9 mouse cellular contexts compared by ENCODE assay signal in genomic region chr8:104374864-104375846, GRCm38 (mm10). TPM values are rescaled to one million over a fixed set of nuclear protein-coding genes. Genes with fewer than 3 reads are reported as not detected.
DNase-seq lines count a peak whose midpoint lies in the region; ATAC-seq and TF ChIP-seq lines count a peak whose summit lies in the region.
"Had no signal": no experiment of that assay in that cellular context is flagged by ENCODE, and none has a peak within 500 bp of the region (broad histone marks: within the 10 kb centered on the region; RNA-seq: fewer than 3 reads in every experiment).

No protein-coding gene starts in this region.

- 0 out of 2 replicates have a peak overlapping the region, but pooled peaks have one; percentile 2 for H3K9ac ChIP-seq in heart, embryonic 11.5 days (ENCODE audit: low read depth, low read length)
- H3K9ac ChIP-seq in kidney, postnatal 0 days (ENCODE audit: low read depth, low read length), result no peak overlapping the region

- peak overlapping the region; percentile 6 for H3K4me2 ChIP-seq in heart, embryonic 11.5 days
- H3K4me2 ChIP-seq in kidney, postnatal 0 days (ENCODE audit: low read length), result no peak overlapping the region

- WGBS in cerebellum, adult 2 months, result 17% methylated on average over 14 of the region's 14 CpGs
- 45% methylated on average over 14 of the region's 14 CpGs for WGBS in heart, embryonic 11.5 days (ENCODE audit: insufficient replicate concordance)
- 17% methylated on average over 14 of the region's 14 CpGs for WGBS in kidney, postnatal 0 days

- H3K27ac ChIP-seq in cerebellum, adult 2 months (ENCODE audit: insufficient read depth, low read length), result peak overlapping the region; percentile 68
- peak overlapping the region; percentile 62 for H3K27ac ChIP-seq in heart, embryonic 11.5 days (ENCODE audit: low read depth, low read length)
- H3K27ac ChIP-seq in kidney, postnatal 0 days, result peak overlapping the region; percentile 81

- no peaks in the 10 kb centered on the region for H3K9me3 ChIP-seq in heart, embryonic 11.5 days (replicated peaks; ENCODE audit: control insufficient read depth, low read length)
- H3K9me3 ChIP-seq in kidney, postnatal 0 days (replicated peaks; ENCODE audit: low read length), result no peaks in the 10 kb centered on the region

- H3K27me3 ChIP-seq in cerebellum, adult 2 months (ENCODE audit: control insufficient read depth, insufficient read depth, low read length), result no peaks in the 10 kb centered on the region
- no peaks in the 10 kb centered on the region for H3K27me3 ChIP-seq in heart, embryonic 11.5 days (ENCODE audit: control insufficient read depth, insufficient read depth, low read length)
- H3K27me3 ChIP-seq in kidney, postnatal 0 days (ENCODE audit: insufficient read depth, low read length), result no peaks in the 10 kb centered on the region

- peaks cover 32% of the 10 kb centered on the region for H3K4me1 ChIP-seq in cerebellum, adult 2 months (ENCODE audit: control insufficient read depth, insufficient read depth, low read length)
- H3K4me1 ChIP-seq in heart, embryonic 11.5 days (ENCODE audit: control insufficient read depth, insufficient read depth, low read length), result peaks cover 15% of the 10 kb centered on the region
- H3K4me1 ChIP-seq in kidney, postnatal 0 days (replicated peaks; ENCODE audit: insufficient read depth, low read length), result peaks cover 16% of the 10 kb centered on the region

- H3K36me3 ChIP-seq in heart, embryonic 11.5 days (ENCODE audit: control insufficient read depth, insufficient read depth, low read length), result no peaks in the 10 kb centered on the region
- no peaks in the 10 kb centered on the region for H3K36me3 ChIP-seq in kidney, postnatal 0 days (ENCODE audit: insufficient read depth, low read length)

- TF ChIP-seq CTCF in cerebellum, adult 2 months (IDR thresholded peaks at IDR 0.05; ENCODE audit: borderline replicate concordance, insufficient read depth, low read depth, low read length), result no peak
- no peak for TF ChIP-seq CTCF in kidney, postnatal 0 days (IDR thresholded peaks at IDR 0.05; ENCODE audit: low read depth)

- ATAC-seq in heart, embryonic 11.5 days (replicated peaks; ENCODE audit: insufficient number of reproducible peaks, low FRiP score, low TSS enrichment), result no peak
- ATAC-seq in kidney, postnatal 0 days (replicated peaks; ENCODE audit: low FRiP score, low read depth), result peak; percentile 92

- no peak for TF ChIP-seq POLR2A in cerebellum, adult 2 months (IDR thresholded peaks at IDR 0.05; ENCODE audit: borderline replicate concordance, insufficient read depth, low read length)

- peak; percentile 57 for DNase-seq in Muller cell, postnatal 12 days (ENCODE audit: inconsistent ontology term)
- DNase-seq in cerebellum, adult 2 months, result peak; percentile 59 to 64
- peak; percentile 79 for DNase-seq in kidney, postnatal 0 days (ENCODE audit: low spot score)
- peak; percentile 50 for DNase-seq in lung, postnatal 25 days (ENCODE audit: low spot score)
- no peak for DNase-seq in embryo, embryonic 11 days
- no peak for DNase-seq in c-Kit-positive CD71-positive TER-119-positive erythroid progenitor cells, embryonic 14.5 days (ENCODE audit: low spot score)
- no peak for DNase-seq in frontal cortex, postnatal 10 days (ENCODE audit: low spot score in 2 of 2)

- no peak overlapping the region for H3K4me3 ChIP-seq in cerebellum, adult 2 months (replicated peaks; ENCODE audit: insufficient read depth, low read depth, low read length)
- no peak overlapping the region for H3K4me3 ChIP-seq in heart, embryonic 11.5 days (ENCODE audit: low read depth, low read length)
- H3K4me3 ChIP-seq in kidney, postnatal 0 days (replicated peaks; ENCODE audit: low read depth, low read length), result no peak overlapping the region

RNA-seq across cellular contexts. Expression of gene Cmtm4, which starts 20.5 kb away (rescaled TPM):
- 31.1 and 33.3 TPM in 2 replicates for polyA plus RNA-seq in cerebellum, adult 2 months (2012; rRNA removed)
- polyA plus RNA-seq in heart, embryonic 11.5 days (2014; fragmentation: Nextera tagmentation; extraction: Ambion mirVana), result 1.9 and 2.2 TPM in 2 replicates
- polyA plus RNA-seq in kidney, postnatal 0 days (2015; fragmentation: Nextera tagmentation; extraction: Ambion mirVana), result 4.5 and 4.7 TPM in 2 replicates

RNA-seq across cellular contexts. Expression of gene Cmtm3, which starts 35.9 kb away (rescaled TPM):
- polyA plus RNA-seq in cerebellum, adult 2 months (2012; rRNA removed), result 16.9 and 18.6 TPM in 2 replicates
- 106 and 112 TPM in 2 replicates for polyA plus RNA-seq in heart, embryonic 11.5 days (2014; fragmentation: Nextera tagmentation; extraction: Ambion mirVana)
- polyA plus RNA-seq in kidney, postnatal 0 days (2015; fragmentation: Nextera tagmentation; extraction: Ambion mirVana), result 125 and 132 TPM in 2 replicates

RNA-seq across cellular contexts. Expression of gene Cmtm2b, which starts 53.1 kb away (rescaled TPM):
- polyA plus RNA-seq in cerebellum, adult 2 months (2012; rRNA removed), result not detected in 2 replicates
- not detected in 2 replicates for polyA plus RNA-seq in heart, embryonic 11.5 days (2014; fragmentation: Nextera tagmentation; extraction: Ambion mirVana)
- not detected in 2 replicates for polyA plus RNA-seq in kidney, postnatal 0 days (2015; fragmentation: Nextera tagmentation; extraction: Ambion mirVana)
- polyA plus RNA-seq: large intestine, adult 2 months had no signal

RNA-seq across cellular contexts. Expression of gene Gm11020, which starts 53.8 kb away (rescaled TPM):
- polyA plus RNA-seq in cerebellum, adult 2 months (2012; rRNA removed), result not detected in 2 replicates
- polyA plus RNA-seq in heart, embryonic 11.5 days (2014; fragmentation: Nextera tagmentation; extraction: Ambion mirVana), result not detected in 2 replicates
- polyA plus RNA-seq in kidney, postnatal 0 days (2015; fragmentation: Nextera tagmentation; extraction: Ambion mirVana), result not detected in 2 replicates
- polyA plus RNA-seq: large intestine, adult 2 months had no signal

Comparison
In these comparisons a context has a peak if more than half of its experiments do, and no peak if none do; other contexts are left out.
1. DNase-seq: peak in Muller cell, postnatal 12 days (single experiment), cerebellum, adult 2 months (2 of 2), kidney, postnatal 0 days (single experiment) and lung, postnatal 25 days (single experiment); none in embryo, embryonic 11 days (single experiment), c-Kit-positive CD71-positive TER-119-positive erythroid progenitor cells, embryonic 14.5 days (single experiment) and frontal cortex, postnatal 10 days (0 of 2).
2. Peak in every context shown above with its lines, with median percentiles within 50 percentile points of each other: H3K27ac ChIP-seq.